Mouse (Mus musculus) liver, postnatal 0 days (tissue): ENCODE data around the gene Pepd. TPM values are rescaled to one million over a fixed set of nuclear protein-coding genes. Genes with fewer than 3 reads are reported as not detected.

Source experiments
- ATAC-seq: fragments of 200-750 bp; cut with Nextera tagmentation; 2 replicates; pipeline ENCODE4 v1.8.0; 2017; ENCODE audit warnings: mild to moderate bottlenecking, moderate library complexity
- DNase-seq: peaks from one replicate; pipeline ENCODE4 v3.0.0-alpha.2; 2016
- H3K27ac ChIP-seq: fragments of 300-500 bp; sonication (generic); 2 replicates; pipeline ENCODE4 v1.5.1; 2014; ENCODE audit warnings: antibody characterized with exemption, moderate library complexity, mild to moderate bottlenecking, low read depth
- H3K27me3 ChIP-seq: fragments of 300-500 bp; sonication (generic); 2 replicates; pipeline ENCODE4 v1.6.1; 2014; ENCODE audit warnings: low read length, control low read depth, mixed read lengths; ENCODE audit not compliant: insufficient read depth
- H3K36me3 ChIP-seq: fragments of 300-500 bp; sonication (generic); replicated peaks from 2 replicates; pipeline ENCODE4 v1.6.1; 2014; ENCODE audit warnings: mild to moderate bottlenecking, control low read depth, low read length, moderate library complexity, mixed read lengths; ENCODE audit not compliant: insufficient read depth
- H3K4me1 ChIP-seq: fragments of 300-500 bp; sonication (generic); 2 replicates; pipeline ENCODE4 v1.6.1; 2014; ENCODE audit warnings: antibody characterized with exemption, mild to moderate bottlenecking, control low read depth; ENCODE audit not compliant: insufficient read depth
- H3K4me2 ChIP-seq: fragments of 300-500 bp; sonication (generic); 2 replicates; pipeline ENCODE4 v1.6.1; 2014; ENCODE audit warnings: low read depth, mild to moderate bottlenecking, low read length, moderate library complexity, mixed read lengths
- H3K4me3 ChIP-seq: fragments of 300-500 bp; sonication (generic); 2 replicates; pipeline ENCODE4 v1.5.1; 2014; ENCODE audit warnings: low read depth, low read length
- H3K9ac ChIP-seq: fragments of 300-500 bp; sonication (generic); replicated peaks from 2 replicates; pipeline ENCODE4 v1.6.1; 2014; ENCODE audit warnings: mild to moderate bottlenecking, moderate library complexity
- H3K9me3 ChIP-seq: fragments of 300-500 bp; sonication (generic); 2 replicates; pipeline ENCODE4 v1.6.1; 2016; ENCODE audit warnings: mild to moderate bottlenecking, control low read depth, low read length, mixed read lengths
- CTCF ChIP-seq: sonication (generic); IDR thresholded peaks from 2 replicates; pipeline ENCODE4 v1.5.1; 2016; ENCODE audit warnings: antibody characterized with exemption, low read depth
- EP300 ChIP-seq: IDR thresholded peaks from 2 replicates; pipeline ENCODE4 v1.6.1; 2016; ENCODE audit warnings: antibody characterized with exemption, low read depth, mild to moderate bottlenecking
- WGBS: fragments of 180-500 bp; shearing (Covaris S2); extraction: QIAGEN DNeasy Blood & Tissue Kit; methylation state at CpG from one replicate; pipeline ENCODE4 v1.1.7; 2014; ENCODE audit not compliant: insufficient replicate concordance; 5-methylcytosine and 5-hydroxymethylcytosine counted together
- polyA plus RNA-seq: library from polyadenylated mRNA; unstranded; fragments of >200 nt; fragmentation: Nextera tagmentation; extraction: Ambion mirVana; gene quantifications from 2 replicates; pipeline ENCODE4 v1.2.1, GENCODE M21; 2015

The Pepd gene
- polyA plus RNA-seq, 1 experiment from 2014 or later, result 30.2 TPM

DNA sequence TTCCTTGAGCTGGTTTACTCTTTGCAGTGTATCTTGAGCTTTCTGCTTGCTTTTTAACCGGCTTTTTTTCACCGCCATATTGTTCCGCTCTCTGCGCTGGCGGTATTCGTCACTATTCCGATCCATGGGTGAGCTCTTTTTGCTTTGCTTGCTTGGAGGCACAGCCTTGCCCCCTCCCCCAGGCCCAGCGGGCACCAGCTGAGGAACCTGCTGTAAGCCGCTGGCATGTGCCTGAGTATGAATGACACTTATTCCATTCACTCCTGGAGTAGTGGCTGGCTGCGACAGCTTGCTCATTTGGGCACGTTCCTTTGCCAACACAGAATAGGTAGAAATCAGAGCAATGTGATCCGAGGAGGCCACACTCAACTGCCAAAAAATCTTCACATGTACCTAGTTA, 138.4 kb downstream of the Pepd start:
- TF ChIP-seq EP300, result no peak
- no peak for TF ChIP-seq CTCF
- Histone ChIP-seq H3K4me3 (no peak overlapping the region), H3K9ac (no peak overlapping the region), H3K9me3 (no peaks in the 10 kb centered on the region), H3K27me3 (no peaks in the 10 kb centered on the region), H3K27ac (no peak overlapping the region), H3K36me3 (peaks cover 44% of the 10 kb centered on the region), H3K4me2 (no peak overlapping the region), H3K4me1 (peaks cover 31% of the 10 kb centered on the region)
- ATAC-seq, result no peak
- no peak for DNase-seq
- 93% methylated on average over 12 of the region's 12 CpGs for WGBS

DNA sequence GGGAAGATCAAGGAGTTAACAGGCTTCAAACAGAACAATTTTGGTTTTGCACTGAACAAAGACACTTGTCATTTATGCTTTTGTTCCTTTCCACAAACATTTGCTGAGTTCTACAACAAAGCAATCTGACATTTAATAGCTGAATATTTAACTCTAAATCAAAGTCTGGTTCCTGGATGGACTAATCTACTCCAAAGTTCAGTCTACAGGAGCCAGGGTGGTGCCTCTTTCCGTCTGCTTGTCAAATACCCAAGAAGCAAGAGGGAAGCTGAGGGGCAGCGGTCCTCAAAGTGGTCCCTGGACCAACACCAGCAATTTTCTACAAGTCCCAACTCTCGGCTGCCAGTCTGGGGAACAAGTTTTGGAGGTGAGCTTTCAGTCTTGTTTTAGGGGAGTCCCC, 141.0 kb downstream of the Pepd start:
- no peak for TF ChIP-seq EP300
- TF ChIP-seq CTCF, result no peak
- no peak overlapping the region for H3K4me3 ChIP-seq
- 85% methylated on average over 3 of the region's 3 CpGs for WGBS
- H3K4me1 ChIP-seq, result peaks cover 37% of the 10 kb centered on the region
- no peak overlapping the region for H3K9ac ChIP-seq
- H3K9me3 ChIP-seq, result no peaks in the 10 kb centered on the region
- no peak overlapping the region for H3K4me2 ChIP-seq
- no peak overlapping the region for H3K27ac ChIP-seq
- no peaks in the 10 kb centered on the region for H3K27me3 ChIP-seq
- H3K36me3 ChIP-seq, result peaks cover 27% of the 10 kb centered on the region
- DNase-seq (no peak), ATAC-seq (no peak)

DNA sequence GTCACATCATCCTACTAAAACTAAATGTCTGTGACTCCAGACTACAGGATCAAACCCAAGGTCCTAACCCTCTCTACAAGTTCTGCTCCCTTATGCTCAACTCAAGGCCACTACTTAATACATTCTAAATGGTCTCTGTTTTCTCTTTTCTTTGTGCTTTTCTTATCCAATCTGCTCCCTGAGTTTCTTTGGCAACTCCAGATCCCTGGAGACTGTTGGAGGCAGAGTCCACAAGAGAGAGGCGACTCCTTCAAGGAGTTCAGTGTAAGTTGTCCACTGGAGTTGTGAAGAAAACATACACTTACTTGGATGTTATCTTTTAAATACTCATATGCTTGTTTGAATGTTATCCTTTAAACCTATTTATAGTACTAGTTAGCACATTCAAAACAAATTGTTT, 142.1 kb downstream of the Pepd start:
- H3K36me3 ChIP-seq, result peaks cover 18% of the 10 kb centered on the region
- ATAC-seq, result no peak
- 97% methylated on average over 1 of the region's 1 CpGs for WGBS
- peak overlapping the region; percentile 89 for H3K4me3 ChIP-seq
- TF ChIP-seq CTCF, result no peak
- no peak for TF ChIP-seq EP300
- H3K27ac ChIP-seq, result 0 out of 2 replicates have a peak overlapping the region, but pooled peaks have one; percentile 39
- H3K9ac ChIP-seq, result 0 out of 2 replicates have a peak overlapping the region, but pooled peaks have one; percentile 33
- no peaks in the 10 kb centered on the region for H3K9me3 ChIP-seq
- H3K4me1 ChIP-seq, result peaks cover 35% of the 10 kb centered on the region
- DNase-seq, result no peak
- H3K27me3 ChIP-seq, result no peaks in the 10 kb centered on the region
- H3K4me2 ChIP-seq, result peak overlapping the region; percentile 77

DNA sequence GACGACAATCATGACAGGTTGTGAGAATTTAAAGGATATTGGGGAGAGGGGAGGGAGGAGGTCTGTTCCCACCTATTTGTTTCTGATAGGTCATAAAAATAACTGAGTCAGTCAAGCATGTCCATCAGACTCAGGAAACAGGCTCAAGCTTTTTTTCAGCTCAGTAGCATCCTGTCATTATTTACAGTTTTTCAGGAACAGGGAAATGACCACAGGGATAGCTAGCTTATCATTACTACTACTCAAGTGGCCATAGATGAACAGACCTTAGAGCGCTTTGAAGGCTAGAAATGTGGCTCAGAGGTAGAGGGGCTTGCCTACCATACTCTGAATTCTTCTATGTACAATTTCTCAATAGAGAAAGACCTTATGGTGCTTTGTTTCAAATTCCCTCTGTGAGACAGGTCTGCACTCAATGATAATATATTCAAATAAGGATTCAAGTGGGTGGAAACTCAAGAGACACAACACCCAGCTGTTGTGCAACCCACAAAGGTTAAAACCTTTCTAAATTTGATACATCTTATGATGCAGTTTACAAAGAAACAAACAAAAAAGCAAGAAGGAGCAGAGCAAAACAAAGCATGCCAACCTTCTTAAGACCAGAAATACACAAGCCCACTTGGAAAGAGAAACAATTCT, 142.9 kb downstream of the Pepd start:
- Histone ChIP-seq H3K9me3 (no peaks in the 10 kb centered on the region), H3K4me2 (peak overlapping the region; percentile 77), H3K4me1 (peaks cover 35% of the 10 kb centered on the region), H3K9ac (peak overlapping the region; percentile 92), H3K36me3 (peaks cover 10% of the 10 kb centered on the region), H3K4me3 (peak overlapping the region; percentile 89), H3K27me3 (no peaks in the 10 kb centered on the region), H3K27ac (peak overlapping the region; percentile 98)
- ATAC-seq (no peak), DNase-seq (no peak)
- no peak for TF ChIP-seq CTCF
- TF ChIP-seq EP300, result no peak
- 64% methylated on average over 2 of the region's 2 CpGs for WGBS

DNA sequence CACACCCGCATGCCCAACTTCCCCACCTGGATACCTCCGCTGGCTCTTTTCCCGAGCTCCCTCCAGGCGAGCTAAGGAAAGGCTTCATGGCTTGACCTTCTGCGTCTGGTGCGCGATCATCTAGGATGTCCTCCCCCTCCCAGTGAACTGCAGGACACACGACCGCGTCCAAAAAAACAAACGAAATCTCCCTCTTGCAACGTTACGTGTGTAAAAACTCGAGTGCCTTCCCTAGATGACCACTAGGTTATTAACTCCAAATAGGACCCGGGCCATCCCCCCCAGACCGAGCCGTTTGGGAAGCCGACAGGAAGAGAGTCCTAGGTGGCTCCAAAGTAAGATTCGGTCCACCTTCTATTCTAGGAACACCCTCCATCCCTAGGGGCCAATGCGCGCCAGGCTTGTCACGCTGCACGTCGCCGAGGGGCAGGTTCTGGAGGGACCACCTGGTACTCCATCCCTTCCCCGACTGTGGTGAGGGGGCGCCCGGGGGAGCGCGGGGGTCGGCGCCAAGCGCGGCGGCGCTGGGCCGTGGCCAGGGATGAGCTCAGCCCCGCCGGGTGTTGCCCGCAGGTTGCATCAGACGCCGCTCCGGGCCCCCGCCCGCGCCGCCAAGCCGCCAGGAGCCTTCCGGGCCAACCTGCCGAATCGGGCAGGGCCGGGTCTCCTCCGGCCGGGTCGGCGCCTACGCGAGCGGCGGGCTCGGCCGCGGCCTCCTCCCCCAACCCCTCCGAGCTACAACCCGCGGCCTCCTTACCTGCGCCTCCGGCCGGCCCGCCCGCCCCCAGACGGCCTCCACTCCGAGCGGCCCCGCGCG, 143.6 kb downstream of the Pepd start:
- peak overlapping the region; percentile 92 for H3K9ac ChIP-seq
- H3K4me2 ChIP-seq, result peak overlapping the region; percentile 77
- H3K4me1 ChIP-seq, result peaks cover 35% of the 10 kb centered on the region
- WGBS, result under 1% methylated on average over 68 of the region's 77 CpGs
- H3K27ac ChIP-seq, result peak overlapping the region; percentile 98
- no peaks in the 10 kb centered on the region for H3K27me3 ChIP-seq
- TF ChIP-seq CTCF (0 out of 2 replicates have a peak, but pooled peaks have one; percentile 13), EP300 (no peak)
- DNase-seq, result peak; percentile 81
- ATAC-seq, result peak; percentile 74
- H3K36me3 ChIP-seq, result peaks cover 3% of the 10 kb centered on the region; the same call in 1 of the 2 replicates
- no peaks in the 10 kb centered on the region for H3K9me3 ChIP-seq
- peak overlapping the region; percentile 89 for H3K4me3 ChIP-seq

DNA sequence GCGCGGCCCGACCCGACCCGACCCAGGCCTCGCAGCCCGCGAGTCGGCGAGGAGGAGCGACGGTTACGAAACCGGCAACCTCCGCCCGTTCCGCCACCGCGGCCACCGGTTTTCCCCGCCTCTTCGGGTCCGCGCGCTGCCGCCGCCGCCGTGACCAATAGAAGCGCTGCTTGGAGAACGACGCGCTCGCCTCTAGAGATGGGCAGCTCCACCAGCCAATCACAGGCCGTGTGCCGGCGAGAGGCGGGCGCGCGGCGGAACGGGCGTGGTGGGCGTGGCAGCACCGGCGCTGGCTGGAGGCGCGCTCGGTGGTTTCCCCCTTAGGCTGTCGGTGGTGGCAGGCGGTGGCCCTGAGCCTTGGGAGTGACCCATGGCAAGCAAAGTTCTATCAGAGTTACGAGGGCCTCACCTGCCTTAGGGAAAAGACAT, 144.3 kb downstream of the Pepd start, which contains the start of gene Cebpg:
TSS of gene Cebpg (minus strand) at position 138 of the 429 bp plus-strand sequence.
- Histone ChIP-seq H3K4me3 (peak within 1 kb of the TSS; percentile 89), H3K9ac (peak within 1 kb of the TSS; percentile 92), H3K9me3 (no peaks in the 10 kb centered on the region), H3K27ac (peak within 1 kb of the TSS; percentile 98), H3K4me1 (peaks cover 33% of the 10 kb centered on the region), H3K36me3 (no peaks in the 10 kb centered on the region), H3K27me3 (no peaks in the 10 kb centered on the region), H3K4me2 (peak within 1 kb of the TSS; percentile 77)
- WGBS, result 0% methylated on average over 48 of the region's 53 CpGs
- ATAC-seq (peak; percentile 96), DNase-seq (peak; percentile 98)
- TF ChIP-seq EP300 (no peak), CTCF (no peak)
